Mouse (Mus musculus): ENCODE data around the gene Tsks. TPM values are rescaled to one million over a fixed set of nuclear protein-coding genes. Genes with fewer than 3 reads are reported as not detected.

Tsks gene
- polyA plus RNA-seq, 1 experiment = 0.62 TPM

GRCm38 (mm10) chr7:44984833-44985164, 41.8 kb downstream of the Tsks start:
- TF ChIP-seq FLI1 (IDR thresholded peaks at IDR 0.05; ENCODE audit: low read length) (no peak), GATA1 (IDR thresholded peaks at IDR 0.05; ENCODE audit: borderline replicate concordance, low read length) (no peak)
- peaks cover 59% of the 10 kb centered on the region for H3K4me1 ChIP-seq

GRCm38 (mm10) chr7:44985595-44986191, 42.7 kb downstream of the Tsks start:
- Histone ChIP-seq H3K36me3 (replicated peaks; ENCODE audit: low read length) (peaks cover 47% of the 10 kb centered on the region), H3K27me3 (replicated peaks) (no peaks in the 10 kb centered on the region), H3K9me3 (no peaks in the 10 kb centered on the region), H3K4me3 (replicated peaks) (peak overlapping the region; percentile 91), H3K4me1 (peaks cover 59% of the 10 kb centered on the region)
- no peak for TF ChIP-seq FLI1 (IDR thresholded peaks at IDR 0.05; ENCODE audit: low read length)
- TF ChIP-seq GATA1 (IDR thresholded peaks at IDR 0.05; ENCODE audit: borderline replicate concordance, low read length) = no peak

More at GRCm38 (mm10) chr7:44984833-44985164, 41.8 kb downstream of the Tsks start:
- H3K9me3 ChIP-seq = no peaks in the 10 kb centered on the region
- H3K27me3 ChIP-seq (replicated peaks) = no peaks in the 10 kb centered on the region
- H3K36me3 ChIP-seq (replicated peaks; ENCODE audit: low read length) = peaks cover 47% of the 10 kb centered on the region
- H3K4me3 ChIP-seq (replicated peaks) = no peak overlapping the region

GRCm38 (mm10) chr7:44986192-44986878, 43.3 kb downstream of the Tsks start, which contains the start of gene Prmt1:
Gene Prmt1, minus strand, starts transcription at chr7:44986568.
- H3K27me3 ChIP-seq (replicated peaks) = no peaks in the 10 kb centered on the region
- peaks cover 47% of the 10 kb centered on the region for H3K36me3 ChIP-seq (replicated peaks; ENCODE audit: low read length)
- TF ChIP-seq GATA1 (IDR thresholded peaks at IDR 0.05; ENCODE audit: borderline replicate concordance, low read length) = no peak
- no peak for TF ChIP-seq FLI1 (IDR thresholded peaks at IDR 0.05; ENCODE audit: low read length)
- H3K9me3 ChIP-seq = no peaks in the 10 kb centered on the region
- H3K4me1 ChIP-seq = peaks cover 59% of the 10 kb centered on the region
- H3K4me3 ChIP-seq (replicated peaks) = peak within 1 kb of the TSS; percentile 91

- H3K36me3 ChIP-seq (replicated peaks; ENCODE audit: low read length) = peaks cover 47% of the 10 kb centered on the region
- TF ChIP-seq GATA1 (IDR thresholded peaks at IDR 0.05; ENCODE audit: borderline replicate concordance, low read length) = no peak
- no peak for TF ChIP-seq FLI1 (IDR thresholded peaks at IDR 0.05; ENCODE audit: low read length)
- no peaks in the 10 kb centered on the region for H3K9me3 ChIP-seq
- peak overlapping the region; percentile 91 for H3K4me3 ChIP-seq (replicated peaks)
- peaks cover 53% of the 10 kb centered on the region for H3K4me1 ChIP-seq
- no peaks in the 10 kb centered on the region for H3K27me3 ChIP-seq (replicated peaks)
Observed at GRCm38 (mm10) chr7:44986879-44987718, 44.1 kb downstream of the Tsks start.

- Histone ChIP-seq H3K4me1 (peaks cover 66% of the 10 kb centered on the region), H3K36me3 (replicated peaks; ENCODE audit: low read length) (peaks cover 74% of the 10 kb centered on the region)
Observed at GRCm38 (mm10) chr7:44996672-44997071, 53.7 kb downstream of the Tsks start.

GRCm38 (mm10) chr7:44997231-44997939, 54.4 kb downstream of the Tsks start, which contains the start of gene Irf3:
Gene Irf3, plus strand, starts transcription at chr7:44997648.
- peaks cover 74% of the 10 kb centered on the region for H3K36me3 ChIP-seq (replicated peaks; ENCODE audit: low read length)
- no peaks in the 10 kb centered on the region for H3K9me3 ChIP-seq
- H3K4me1 ChIP-seq = peaks cover 73% of the 10 kb centered on the region
- H3K27me3 ChIP-seq (replicated peaks) = no peaks in the 10 kb centered on the region
- TF ChIP-seq GATA1 (IDR thresholded peaks at IDR 0.05; ENCODE audit: borderline replicate concordance, low read length) = no peak
- no peak for TF ChIP-seq FLI1 (IDR thresholded peaks at IDR 0.05; ENCODE audit: low read length)
- H3K4me3 ChIP-seq (replicated peaks) = peak within 1 kb of the TSS; percentile 99

More at GRCm38 (mm10) chr7:44996672-44997071, 53.7 kb downstream of the Tsks start:
- TF ChIP-seq FLI1 (IDR thresholded peaks at IDR 0.05; ENCODE audit: low read length) (no peak), GATA1 (IDR thresholded peaks at IDR 0.05; ENCODE audit: borderline replicate concordance, low read length) (no peak)
- no peaks in the 10 kb centered on the region for H3K27me3 ChIP-seq (replicated peaks)
- H3K9me3 ChIP-seq = no peaks in the 10 kb centered on the region
- H3K4me3 ChIP-seq (replicated peaks) = peak overlapping the region; percentile 99

- H3K4me1 ChIP-seq = peaks cover 73% of the 10 kb centered on the region
- TF ChIP-seq FLI1 (IDR thresholded peaks at IDR 0.05; ENCODE audit: low read length) (no peak), GATA1 (IDR thresholded peaks at IDR 0.05; ENCODE audit: borderline replicate concordance, low read length) (no peak)
- peaks cover 74% of the 10 kb centered on the region for H3K36me3 ChIP-seq (replicated peaks; ENCODE audit: low read length)
- peak overlapping the region; percentile 99 for H3K4me3 ChIP-seq (replicated peaks)
- no peaks in the 10 kb centered on the region for H3K9me3 ChIP-seq
- H3K27me3 ChIP-seq (replicated peaks) = no peaks in the 10 kb centered on the region
Observed at GRCm38 (mm10) chr7:44997940-44998428, 55.0 kb downstream of the Tsks start.

- Histone ChIP-seq H3K4me1 (peaks cover 77% of the 10 kb centered on the region), H3K36me3 (replicated peaks; ENCODE audit: low read length) (peaks cover 74% of the 10 kb centered on the region), H3K4me3 (replicated peaks) (peak within 1 kb of the TSS; percentile 99), H3K27me3 (replicated peaks) (no peaks in the 10 kb centered on the region), H3K9me3 (no peaks in the 10 kb centered on the region)
- TF ChIP-seq FLI1 (IDR thresholded peaks at IDR 0.05; ENCODE audit: low read length) (no peak), GATA1 (IDR thresholded peaks at IDR 0.05; ENCODE audit: borderline replicate concordance, low read length) (no peak)
Observed at GRCm38 (mm10) chr7:44998501-44998955, 55.5 kb downstream of the Tsks start, which contains the start of gene Bcl2l12. Gene Bcl2l12, minus strand, starts transcription at chr7:44998712.

- no peak for TF ChIP-seq FLI1 (IDR thresholded peaks at IDR 0.05; ENCODE audit: low read length)
- no peak for TF ChIP-seq GATA1 (IDR thresholded peaks at IDR 0.05; ENCODE audit: borderline replicate concordance, low read length)
- no peaks in the 10 kb centered on the region for H3K9me3 ChIP-seq
- H3K4me3 ChIP-seq (replicated peaks) = peak overlapping the region; percentile 78
- no peaks in the 10 kb centered on the region for H3K27me3 ChIP-seq (replicated peaks)
- peaks cover 86% of the 10 kb centered on the region for H3K4me1 ChIP-seq
- peaks cover 73% of the 10 kb centered on the region for H3K36me3 ChIP-seq (replicated peaks; ENCODE audit: low read length)
Observed at GRCm38 (mm10) chr7:44999753-45000152, 56.7 kb downstream of the Tsks start.
